Mouse (Mus musculus) midbrain, embryonic 12.5 days (tissue): ENCODE measurements at regions not wholly inside any gene's neighbourhood (a gene's known extent, or its start where the extent isn't known, plus 50 kb on each side); places are given as distances from the start of the nearest gene placed in this dataset.

Experiments used
- ATAC-seq: fragments of 200-750 bp; cut with Nextera tagmentation; 2 replicates; pipeline ENCODE4 v1.8.0; 2017; ENCODE audit warnings: low read depth, moderate TSS enrichment, moderate library complexity; ENCODE audit not compliant: low FRiP score
- H3K27ac ChIP-seq: fragments of 300-500 bp; sonication (generic); replicated peaks from 2 replicates; pipeline ENCODE4 v1.5.1; 2016; ENCODE audit warnings: mild to moderate bottlenecking
- H3K27me3 ChIP-seq: fragments of 300-500 bp; sonication (generic); 2 replicates; pipeline ENCODE4 v1.6.1; 2016; ENCODE audit warnings: mild to moderate bottlenecking
- H3K36me3 ChIP-seq: fragments of 300-500 bp; sonication (generic); 2 replicates; pipeline ENCODE4 v1.6.1; 2016
- H3K4me1 ChIP-seq: fragments of 300-500 bp; sonication (generic); 2 replicates; pipeline ENCODE4 v1.6.1; 2016
- H3K4me2 ChIP-seq: fragments of 300-500 bp; sonication (generic); replicated peaks from 2 replicates; pipeline ENCODE4 v1.6.1; 2016; ENCODE audit warnings: mild to moderate bottlenecking, moderate library complexity
- H3K4me3 ChIP-seq: fragments of 300-500 bp; sonication (generic); 2 replicates; pipeline ENCODE4 v1.5.1; 2016; ENCODE audit warnings: mild to moderate bottlenecking
- H3K9ac ChIP-seq: fragments of 300-500 bp; sonication (generic); replicated peaks from 2 replicates; pipeline ENCODE4 v1.6.1; 2016; ENCODE audit warnings: mild to moderate bottlenecking, moderate library complexity
- H3K9me3 ChIP-seq: fragments of 300-500 bp; sonication (generic); 2 replicates; pipeline ENCODE4 v1.6.1; 2016; ENCODE audit warnings: mild to moderate bottlenecking
- WGBS: fragments of 180-500 bp; shearing (Covaris S2); methylation state at CpG from one replicate; pipeline ENCODE4 v1.1.7; 2016; 5-methylcytosine and 5-hydroxymethylcytosine counted together

DNA sequence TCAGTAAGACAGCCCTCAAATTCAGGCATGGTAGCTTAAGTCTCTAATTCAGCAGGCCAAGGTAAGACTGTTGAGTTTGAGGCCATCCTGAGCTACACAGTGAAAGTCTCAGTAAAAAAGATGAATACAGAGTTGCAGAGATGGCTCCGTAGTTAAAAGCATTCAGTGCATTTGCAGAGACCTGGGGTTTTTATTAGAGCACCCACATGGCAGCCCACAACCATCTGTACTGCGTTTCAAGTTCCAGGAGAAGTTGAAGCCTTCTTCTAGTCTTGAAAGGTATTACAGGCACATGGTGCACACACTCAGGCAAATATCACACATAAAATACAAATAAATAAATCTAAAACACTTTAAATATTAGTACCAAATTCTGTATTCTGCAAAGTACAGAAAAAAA, 109.6 kb upstream of the Vstm2b start:
- no peaks in the 10 kb centered on the region for H3K27me3 ChIP-seq
- H3K36me3 ChIP-seq: no peaks in the 10 kb centered on the region
- H3K4me2 ChIP-seq: no peak overlapping the region
- ATAC-seq: no peak
- WGBS: 88% methylated on average over 2 of the region's 2 CpGs
- no peaks in the 10 kb centered on the region for H3K4me1 ChIP-seq
- no peak overlapping the region for H3K4me3 ChIP-seq
- no peaks in the 10 kb centered on the region for H3K9me3 ChIP-seq
- no peak overlapping the region for H3K27ac ChIP-seq
- no peak overlapping the region for H3K9ac ChIP-seq

DNA sequence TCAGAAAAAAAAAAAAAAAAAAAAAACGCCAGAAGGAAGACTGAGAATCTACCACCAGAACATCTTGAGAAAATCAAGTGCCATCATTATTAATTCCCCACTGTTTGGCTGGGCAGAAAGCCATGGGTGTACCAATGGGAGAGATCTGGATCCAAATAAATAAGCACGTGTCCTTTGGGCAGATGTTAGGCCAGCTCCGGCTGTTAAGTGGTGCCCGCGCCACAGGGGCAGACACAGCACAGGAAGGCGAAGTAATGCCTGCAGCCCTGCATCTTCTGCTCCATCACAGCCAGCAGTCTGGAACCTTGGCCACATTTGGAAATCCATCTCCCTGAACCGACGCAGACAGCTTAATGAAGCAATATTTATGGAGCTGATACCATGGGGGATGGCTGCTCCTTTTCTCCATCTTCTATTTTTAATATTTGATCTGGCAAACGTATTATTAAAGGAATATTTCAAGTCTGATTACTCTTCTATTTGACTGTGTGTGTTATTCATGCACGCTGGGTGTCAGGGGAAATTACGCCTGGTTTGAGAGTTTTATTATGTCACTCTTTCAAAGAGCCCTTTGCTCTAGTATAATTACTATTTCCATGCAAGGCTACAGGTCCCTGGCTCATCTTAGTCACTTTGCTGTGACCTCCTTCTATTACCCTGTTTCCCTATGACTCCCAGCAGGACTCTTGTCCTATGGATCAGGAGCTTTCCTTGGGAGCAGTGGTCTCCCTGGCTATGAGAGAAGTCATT, 103.5 kb upstream of the Vstm2b start:
- no peak for ATAC-seq
- Histone ChIP-seq H3K4me2 (no peak overlapping the region), H3K27me3 (no peaks in the 10 kb centered on the region), H3K27ac (no peak overlapping the region), H3K4me1 (no peaks in the 10 kb centered on the region), H3K36me3 (no peaks in the 10 kb centered on the region), H3K4me3 (no peak overlapping the region), H3K9ac (no peak overlapping the region), H3K9me3 (no peaks in the 10 kb centered on the region)
- 86% methylated on average over 11 of the region's 11 CpGs for WGBS

GRCm38 (mm10) chr7:40799794-40800193, 98.3 kb upstream of the Vstm2b start:
- Histone ChIP-seq H3K4me1 (no peaks in the 10 kb centered on the region), H3K27me3 (no peaks in the 10 kb centered on the region), H3K9me3 (no peaks in the 10 kb centered on the region), H3K36me3 (no peaks in the 10 kb centered on the region), H3K9ac (no peak overlapping the region), H3K4me2 (no peak overlapping the region), H3K27ac (no peak overlapping the region), H3K4me3 (no peak overlapping the region)
- ATAC-seq: no peak
- WGBS: 65% methylated on average over 7 of the region's 7 CpGs

DNA sequence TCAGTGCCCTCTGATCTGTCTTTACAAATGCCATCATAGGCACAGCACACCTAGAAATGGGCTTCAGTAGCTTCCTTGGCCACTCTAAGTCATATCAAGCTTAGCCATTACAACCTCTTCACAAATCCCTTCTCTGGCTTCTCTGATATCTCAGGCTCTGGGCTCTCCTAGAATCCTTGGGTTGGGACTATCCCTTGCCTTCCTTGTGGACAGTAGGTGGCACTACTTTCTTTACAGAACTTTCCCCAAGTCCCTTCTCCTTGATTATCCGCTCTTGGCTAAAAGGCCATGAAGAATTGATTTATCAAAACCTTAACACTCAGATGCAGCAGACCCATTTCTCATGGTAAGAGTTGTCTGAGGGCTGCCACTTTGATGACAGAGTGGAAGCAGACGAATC, 96.8 kb upstream of the Vstm2b start:
- H3K4me3 ChIP-seq: no peak overlapping the region
- H3K4me2 ChIP-seq: no peak overlapping the region
- H3K36me3 ChIP-seq: no peaks in the 10 kb centered on the region
- no peaks in the 10 kb centered on the region for H3K27me3 ChIP-seq
- no peak for ATAC-seq
- no peak overlapping the region for H3K9ac ChIP-seq
- no peaks in the 10 kb centered on the region for H3K9me3 ChIP-seq
- H3K27ac ChIP-seq: no peak overlapping the region
- no peaks in the 10 kb centered on the region for H3K4me1 ChIP-seq
- WGBS: 74% methylated on average over 2 of the region's 2 CpGs

GRCm38 (mm10) chr7:40805211-40805610, 92.9 kb upstream of the Vstm2b start:
- WGBS: 68% methylated on average over 2 of the region's 2 CpGs
- Histone ChIP-seq H3K27ac (no peak overlapping the region), H3K4me2 (no peak overlapping the region), H3K9me3 (no peaks in the 10 kb centered on the region), H3K27me3 (no peaks in the 10 kb centered on the region), H3K4me3 (no peak overlapping the region), H3K4me1 (no peaks in the 10 kb centered on the region), H3K9ac (no peak overlapping the region), H3K36me3 (no peaks in the 10 kb centered on the region)
- no peak for ATAC-seq

GRCm38 (mm10) chr7:40805866-40806265, 92.3 kb upstream of the Vstm2b start:
- Histone ChIP-seq H3K9ac (no peak overlapping the region), H3K9me3 (no peaks in the 10 kb centered on the region), H3K4me3 (no peak overlapping the region), H3K4me1 (no peaks in the 10 kb centered on the region), H3K27me3 (no peaks in the 10 kb centered on the region), H3K27ac (no peak overlapping the region), H3K4me2 (no peak overlapping the region), H3K36me3 (no peaks in the 10 kb centered on the region)
- 80% methylated on average over 4 of the region's 4 CpGs for WGBS
- no peak for ATAC-seq

- 86% methylated on average over 4 of the region's 4 CpGs for WGBS
- H3K27me3 ChIP-seq: no peaks in the 10 kb centered on the region
- H3K27ac ChIP-seq: no peak overlapping the region
- H3K4me2 ChIP-seq: no peak overlapping the region
- no peak overlapping the region for H3K9ac ChIP-seq
- H3K36me3 ChIP-seq: no peaks in the 10 kb centered on the region
- H3K4me3 ChIP-seq: no peak overlapping the region
- ATAC-seq: no peak
- H3K9me3 ChIP-seq: no peaks in the 10 kb centered on the region
- no peaks in the 10 kb centered on the region for H3K4me1 ChIP-seq
These were observed 85.2 kb upstream of the Vstm2b start for GRCm38 (mm10) chr7:40812952-40813351.

DNA sequence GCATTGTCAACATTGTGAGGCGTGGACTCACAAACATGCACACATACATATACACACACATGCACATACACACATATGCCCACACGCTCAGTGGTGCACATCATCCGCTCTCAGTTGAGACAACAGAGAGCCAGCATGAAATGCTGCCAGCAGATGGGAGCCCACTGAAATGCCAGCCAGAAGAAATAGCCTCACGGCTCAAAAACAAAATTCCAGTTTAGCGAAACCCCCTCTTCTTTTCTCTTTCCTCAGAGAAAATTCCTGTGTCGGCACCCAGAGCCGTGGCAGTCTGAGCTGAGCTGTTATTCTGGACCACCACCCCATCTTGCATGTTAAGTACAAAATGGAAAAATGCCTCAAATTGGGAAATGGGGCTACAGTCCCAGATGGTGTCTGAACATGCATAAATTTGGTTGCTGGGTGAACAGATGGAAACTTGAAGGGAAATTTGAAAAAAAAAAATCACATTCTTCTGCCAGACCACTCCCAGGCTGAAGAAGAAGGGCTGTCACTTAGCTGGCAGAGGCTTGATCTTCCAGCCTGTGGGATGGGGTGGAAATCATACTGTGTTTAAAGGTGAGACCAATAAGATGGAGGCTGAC, 72.9 kb upstream of the Vstm2b start:
- H3K27me3 ChIP-seq: no peaks in the 10 kb centered on the region
- H3K4me1 ChIP-seq: no peaks in the 10 kb centered on the region
- no peak overlapping the region for H3K27ac ChIP-seq
- no peak for ATAC-seq
- WGBS: 83% methylated on average over 7 of the region's 7 CpGs
- no peak overlapping the region for H3K4me3 ChIP-seq
- no peak overlapping the region for H3K4me2 ChIP-seq
- no peak overlapping the region for H3K9ac ChIP-seq
- H3K9me3 ChIP-seq: no peaks in the 10 kb centered on the region
- H3K36me3 ChIP-seq: no peaks in the 10 kb centered on the region

GRCm38 (mm10) chr7:40829526-40829925, 68.6 kb upstream of the Vstm2b start:
- Histone ChIP-seq H3K4me2 (no peak overlapping the region), H3K27ac (no peak overlapping the region), H3K9me3 (no peaks in the 10 kb centered on the region), H3K4me1 (no peaks in the 10 kb centered on the region), H3K27me3 (no peaks in the 10 kb centered on the region), H3K36me3 (no peaks in the 10 kb centered on the region), H3K9ac (no peak overlapping the region), H3K4me3 (no peak overlapping the region)
- no peak for ATAC-seq
- 82% methylated on average over 5 of the region's 5 CpGs for WGBS

DNA sequence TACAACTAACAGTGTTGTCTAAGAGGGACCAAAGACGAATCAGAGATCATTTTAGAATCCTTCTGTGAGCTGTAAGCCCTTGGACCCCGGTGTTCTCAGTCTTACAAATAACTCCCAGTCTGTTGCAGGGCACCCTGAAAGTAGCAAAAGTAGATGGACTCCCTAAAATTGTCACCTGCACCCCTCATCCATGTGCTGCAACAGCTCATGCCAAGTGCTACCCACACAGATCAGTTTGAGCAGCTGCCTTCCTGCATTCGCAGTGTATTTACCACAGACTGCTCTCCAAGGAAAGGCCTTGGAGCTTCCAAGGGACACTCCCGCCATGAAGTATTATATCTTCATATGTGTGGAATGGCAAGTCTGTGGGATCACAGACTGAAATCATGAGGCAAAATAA, 66.5 kb upstream of the Vstm2b start:
- no peak for ATAC-seq
- Histone ChIP-seq H3K9me3 (no peaks in the 10 kb centered on the region), H3K27ac (no peak overlapping the region), H3K4me1 (no peaks in the 10 kb centered on the region), H3K4me2 (no peak overlapping the region), H3K36me3 (no peaks in the 10 kb centered on the region), H3K9ac (no peak overlapping the region), H3K4me3 (no peak overlapping the region), H3K27me3 (no peaks in the 10 kb centered on the region)
- 87% methylated on average over 4 of the region's 4 CpGs for WGBS

DNA sequence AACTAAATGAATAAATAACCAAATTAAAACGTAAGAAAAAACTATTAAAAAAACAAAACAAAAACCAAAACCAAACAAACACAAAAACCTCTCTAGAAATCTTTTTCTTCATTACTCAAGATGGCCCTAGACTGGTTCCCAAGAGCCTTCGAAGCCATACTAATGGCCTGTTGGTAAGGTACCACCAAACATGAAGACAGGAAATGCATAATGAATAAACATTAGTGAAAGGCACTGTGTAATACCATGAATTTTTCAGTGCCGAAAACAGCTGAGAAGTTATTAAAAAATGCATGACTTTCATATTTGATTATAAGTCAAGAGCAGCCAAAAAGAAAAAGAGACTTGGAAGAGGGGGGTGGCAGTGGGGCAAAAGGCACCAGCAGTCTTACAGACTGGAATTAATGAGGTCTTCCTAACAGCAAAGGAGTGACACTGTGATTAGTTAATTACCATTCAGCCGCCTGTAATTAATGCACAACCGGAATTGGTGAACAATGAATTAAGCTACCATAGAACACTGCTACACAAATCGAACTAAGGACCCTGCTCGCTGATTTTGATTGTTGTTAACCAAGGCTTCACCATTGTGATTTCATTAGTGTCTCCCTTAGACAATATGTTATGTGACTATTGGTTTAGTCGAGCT, 55.7 kb upstream of the Vstm2b start:
- Histone ChIP-seq H3K4me3 (no peak overlapping the region), H3K36me3 (no peaks in the 10 kb centered on the region), H3K9ac (no peak overlapping the region), H3K4me2 (no peak overlapping the region), H3K4me1 (no peaks in the 10 kb centered on the region), H3K27ac (no peak overlapping the region), H3K9me3 (no peaks in the 10 kb centered on the region), H3K27me3 (no peaks in the 10 kb centered on the region)
- WGBS: 80% methylated on average over 8 of the region's 8 CpGs
- 0 out of 2 replicates have a peak, but pooled peaks have one; percentile 19 for ATAC-seq

GRCm38 (mm10) chr7:40846512-40846911, 51.6 kb upstream of the Vstm2b start:
- Histone ChIP-seq H3K9me3 (no peaks in the 10 kb centered on the region), H3K36me3 (no peaks in the 10 kb centered on the region), H3K4me3 (no peak overlapping the region), H3K4me1 (no peaks in the 10 kb centered on the region), H3K27me3 (no peaks in the 10 kb centered on the region), H3K4me2 (no peak overlapping the region), H3K9ac (no peak overlapping the region), H3K27ac (no peak overlapping the region)
- 85% methylated on average over 6 of the region's 6 CpGs for WGBS
- ATAC-seq: no peak
